Mouse (Mus musculus): ENCODE results near the gene Glra4.

GRCm38 (mm10) chrX:136741651-136742201 lies 38.2 kb downstream of the Glra4 start:
- TF ChIP-seq CTCF (IDR thresholded peaks at IDR 0.05; ENCODE audit: extremely low read depth, insufficient read depth, low read length): no peak
- 0 out of 2 replicates have a peak, but pooled peaks have one; percentile 34 for TF ChIP-seq POLR2A (IDR thresholded peaks at IDR 0.05; ENCODE audit: extremely low read depth, insufficient read depth, low read length)
